Mouse (Mus musculus) common myeloid progenitor, adult 5-6 weeks (primary cell): Measurements from ENCODE around the gene Opcml. TPM values are rescaled to one million over a fixed set of nuclear protein-coding genes. Genes with fewer than 3 reads are reported as not detected.

Experiments
- ATAC-seq: replicated peaks from 2 replicates; pipeline ENCODE4 v1.8.0; 2016; ENCODE audit warnings: low read depth, mild to moderate bottlenecking, moderate TSS enrichment, inconsistent platforms; ENCODE audit not compliant: poor library complexity, severe bottlenecking
- total RNA-seq: library from RNA; stranded (forward); fragments of 200-1000, 187-1606 nt; gene quantifications from 2 replicates; pipeline ENCODE4 v1.2.3, GENCODE M21; 2017

Gene Opcml
- total RNA-seq, 1 experiment from 2014 or later, result not detected

DNA sequence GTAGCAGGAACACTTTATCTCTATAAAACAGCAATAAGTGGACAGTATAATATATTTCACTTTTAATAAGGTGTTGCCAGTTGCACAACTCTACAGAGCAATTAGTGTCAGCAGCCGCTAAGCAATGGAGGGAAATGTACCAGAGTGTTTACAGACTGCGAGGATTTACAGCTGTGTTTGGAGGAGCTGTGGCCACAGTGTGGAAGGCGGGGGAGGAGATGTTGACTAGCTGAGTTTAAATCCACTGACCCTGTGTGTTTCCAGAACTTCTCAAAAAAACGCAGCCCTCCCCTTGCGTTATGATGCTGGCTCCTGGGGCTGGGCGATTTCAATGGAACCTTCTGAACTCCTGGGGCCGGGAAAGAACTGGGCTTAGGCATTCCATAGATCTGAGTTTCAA is 33.8 kb downstream of the Opcml start:
- ATAC-seq, result no peak

GRCm38 (mm10) chr9:27830519-27830918 is 39.9 kb downstream of the Opcml start:
- no peak for ATAC-seq

- ATAC-seq, result no peak
Observed at GRCm38 (mm10) chr9:27842806-27843205, 52.2 kb downstream of the Opcml start.

- no peak for ATAC-seq
Observed at GRCm38 (mm10) chr9:27871624-27872023, 81.0 kb downstream of the Opcml start.

GRCm38 (mm10) chr9:27889636-27890035 is 99.1 kb downstream of the Opcml start:
- ATAC-seq, result no peak

DNA sequence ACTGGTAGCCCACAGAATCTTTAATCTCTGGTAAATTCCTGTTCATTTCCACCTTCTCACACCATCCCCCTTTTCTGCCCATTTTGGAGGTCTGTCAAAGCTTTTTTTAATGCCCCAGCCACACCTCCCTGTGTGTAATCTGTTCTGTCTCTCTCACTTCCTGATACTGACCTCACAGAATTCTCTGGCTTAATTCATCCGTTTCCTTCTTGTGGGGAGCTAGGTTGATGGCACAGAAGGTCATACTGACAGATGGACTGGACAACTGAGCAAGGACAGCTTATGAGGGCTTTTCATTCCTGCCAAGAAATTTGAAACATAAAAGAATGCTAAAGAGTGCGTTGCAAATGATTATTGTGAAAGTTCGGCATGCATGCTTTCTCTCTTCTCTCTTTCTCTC is 126.7 kb downstream of the Opcml start:
- ATAC-seq, result no peak

DNA sequence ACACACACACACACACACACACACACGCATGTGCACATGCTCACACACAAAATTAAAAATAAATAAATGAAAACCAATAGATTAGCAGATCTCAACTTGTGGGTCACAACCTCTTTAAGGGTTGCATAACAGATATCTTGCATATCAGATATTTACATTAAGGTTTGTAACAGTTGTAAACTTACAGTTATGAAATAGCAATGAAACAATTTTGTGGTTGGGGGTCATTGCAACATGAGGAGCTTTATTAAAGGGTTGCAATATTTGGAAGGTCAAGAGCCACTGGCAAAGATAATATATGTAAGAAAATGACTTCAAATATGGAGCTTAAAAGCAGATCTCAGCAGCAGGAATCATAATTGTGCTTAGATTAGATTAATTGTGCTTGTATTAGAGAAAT is 132.9 kb downstream of the Opcml start:
- ATAC-seq, result no peak

DNA sequence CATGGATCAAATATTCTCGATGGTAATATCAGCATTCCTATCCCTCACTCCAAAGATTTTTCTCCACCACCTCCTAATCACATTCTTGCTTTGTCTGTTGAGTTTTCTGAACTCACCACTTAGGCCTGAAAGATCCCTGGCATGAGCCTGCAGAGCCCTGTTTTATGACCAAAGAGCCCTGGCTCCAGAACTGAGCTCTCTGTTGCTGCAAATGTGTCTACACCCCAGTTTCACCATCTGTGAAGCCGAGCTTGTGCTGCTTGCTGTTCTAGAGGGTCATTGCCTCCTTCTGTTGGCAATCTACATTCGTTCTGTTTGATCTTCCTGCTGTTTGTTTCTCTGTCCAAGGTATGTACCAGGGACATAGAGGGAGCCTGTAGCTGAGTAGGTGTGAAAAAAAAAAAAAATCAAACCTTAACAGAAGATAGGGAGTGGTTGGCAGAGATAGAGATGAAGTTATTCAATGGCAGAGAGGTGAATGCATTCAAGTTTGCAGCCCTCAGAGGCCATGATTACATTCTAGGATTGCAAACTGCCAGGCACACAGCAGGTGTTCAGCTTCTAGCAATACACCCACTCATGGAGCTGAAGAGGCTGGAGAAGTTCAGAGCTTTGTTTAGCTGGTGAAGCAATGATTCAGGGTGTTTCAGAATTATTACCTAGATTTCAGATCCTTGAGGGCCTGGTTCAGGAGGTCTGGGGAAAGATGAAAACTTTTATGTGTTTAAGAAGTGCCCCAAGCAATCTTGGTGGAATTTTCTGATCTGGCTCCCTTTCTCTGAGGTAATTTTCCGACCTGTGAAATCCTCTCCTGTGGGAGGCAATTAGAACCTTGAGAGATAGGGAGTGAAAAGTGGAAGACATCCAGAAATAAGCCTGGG is 133.6 kb downstream of the Opcml start:
- ATAC-seq, result no peak

GRCm38 (mm10) chr9:27925650-27926049 is 135.1 kb downstream of the Opcml start:
- no peak for ATAC-seq

GRCm38 (mm10) chr9:27937253-27937652 is 146.7 kb downstream of the Opcml start:
- no peak for ATAC-seq

DNA sequence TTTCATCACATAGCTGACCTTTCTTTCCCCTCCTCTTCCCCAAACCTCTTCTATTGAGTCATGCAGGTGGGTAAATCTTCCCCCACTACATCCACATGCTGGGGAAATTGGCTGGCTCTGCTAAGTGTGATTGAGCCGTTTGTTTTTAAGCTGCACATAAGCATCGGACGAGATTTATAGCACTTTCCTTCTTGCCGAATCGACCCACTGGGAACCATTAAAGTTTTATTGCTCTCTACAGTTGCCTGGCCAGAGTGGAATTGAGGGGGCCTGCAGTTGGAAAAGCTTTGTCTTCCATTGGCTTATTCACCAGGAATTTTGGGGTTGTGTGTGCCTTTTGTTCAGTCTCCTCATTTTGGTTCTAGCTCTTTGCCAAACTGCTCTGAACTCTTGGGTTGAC is 147.1 kb downstream of the Opcml start:
- no peak for ATAC-seq

- ATAC-seq, result no peak
Observed at GRCm38 (mm10) chr9:27945323-27946010, 154.9 kb downstream of the Opcml start.

GRCm38 (mm10) chr9:27951110-27951509 is 160.5 kb downstream of the Opcml start:
- no peak for ATAC-seq

- ATAC-seq, result no peak
Observed at GRCm38 (mm10) chr9:27961682-27962081, 171.1 kb downstream of the Opcml start.

DNA sequence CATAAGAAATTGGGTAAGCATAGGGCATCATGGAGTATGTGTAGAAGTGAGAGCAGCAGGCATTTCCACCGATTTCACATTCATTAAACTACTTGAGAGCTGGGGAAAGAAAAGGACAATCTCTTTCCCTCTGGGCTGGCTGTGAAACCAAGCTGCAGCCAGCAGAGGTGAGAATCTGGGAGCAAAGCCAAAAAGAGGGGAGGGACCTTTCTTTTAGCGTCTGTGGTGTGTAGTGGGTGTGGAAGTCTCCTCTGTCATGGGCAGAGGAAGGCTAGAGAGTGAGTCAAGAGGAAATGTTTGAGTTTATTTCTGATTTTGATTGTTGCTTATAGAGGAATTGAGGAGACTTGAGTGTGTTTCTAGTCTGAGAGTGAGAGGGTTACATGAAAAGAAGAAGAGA is 172.8 kb downstream of the Opcml start:
- no peak for ATAC-seq

GRCm38 (mm10) chr9:27964902-27965550 is 174.5 kb downstream of the Opcml start:
- ATAC-seq, result no peak

GRCm38 (mm10) chr9:27968266-27968665 is 177.7 kb downstream of the Opcml start:
- ATAC-seq, result no peak

DNA sequence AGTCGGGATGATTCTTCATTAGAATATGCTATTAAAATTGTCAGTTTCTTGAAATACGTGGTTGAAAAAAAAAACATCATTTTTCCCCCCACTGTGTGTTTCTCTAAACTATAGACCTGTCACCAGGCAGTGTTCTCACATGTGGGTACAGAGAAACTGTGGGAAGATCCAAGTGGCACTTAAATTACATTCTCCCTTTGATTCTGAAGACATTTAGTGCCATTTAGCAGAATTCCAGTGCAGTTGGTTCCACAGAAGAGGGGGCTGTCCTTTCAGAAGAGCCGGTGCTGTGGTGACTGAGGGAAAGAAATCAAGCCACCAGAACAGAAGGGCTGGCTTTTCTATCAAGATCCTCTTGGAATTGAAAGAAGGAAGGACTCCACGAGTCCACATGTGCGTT is 181.7 kb downstream of the Opcml start:
- no peak for ATAC-seq

DNA sequence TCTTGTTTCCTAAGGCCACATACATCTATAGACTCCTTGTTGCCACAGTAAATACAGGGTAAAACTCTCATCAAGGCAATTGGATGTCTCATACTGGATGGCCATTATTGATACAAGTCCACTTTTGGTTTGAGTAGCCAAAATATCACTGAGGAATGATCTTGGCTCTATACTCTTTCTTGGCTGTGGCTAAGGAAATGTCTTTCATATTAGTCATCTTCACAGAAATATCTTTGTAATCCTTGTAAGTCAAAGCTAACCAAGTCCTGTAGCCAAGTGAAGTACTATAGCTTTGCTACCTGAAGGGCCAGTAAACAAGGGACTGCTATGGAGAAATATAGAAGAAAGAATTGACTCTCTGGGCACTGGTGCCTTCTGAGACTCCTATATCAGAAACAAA is 192.0 kb downstream of the Opcml start:
- ATAC-seq, result no peak

DNA sequence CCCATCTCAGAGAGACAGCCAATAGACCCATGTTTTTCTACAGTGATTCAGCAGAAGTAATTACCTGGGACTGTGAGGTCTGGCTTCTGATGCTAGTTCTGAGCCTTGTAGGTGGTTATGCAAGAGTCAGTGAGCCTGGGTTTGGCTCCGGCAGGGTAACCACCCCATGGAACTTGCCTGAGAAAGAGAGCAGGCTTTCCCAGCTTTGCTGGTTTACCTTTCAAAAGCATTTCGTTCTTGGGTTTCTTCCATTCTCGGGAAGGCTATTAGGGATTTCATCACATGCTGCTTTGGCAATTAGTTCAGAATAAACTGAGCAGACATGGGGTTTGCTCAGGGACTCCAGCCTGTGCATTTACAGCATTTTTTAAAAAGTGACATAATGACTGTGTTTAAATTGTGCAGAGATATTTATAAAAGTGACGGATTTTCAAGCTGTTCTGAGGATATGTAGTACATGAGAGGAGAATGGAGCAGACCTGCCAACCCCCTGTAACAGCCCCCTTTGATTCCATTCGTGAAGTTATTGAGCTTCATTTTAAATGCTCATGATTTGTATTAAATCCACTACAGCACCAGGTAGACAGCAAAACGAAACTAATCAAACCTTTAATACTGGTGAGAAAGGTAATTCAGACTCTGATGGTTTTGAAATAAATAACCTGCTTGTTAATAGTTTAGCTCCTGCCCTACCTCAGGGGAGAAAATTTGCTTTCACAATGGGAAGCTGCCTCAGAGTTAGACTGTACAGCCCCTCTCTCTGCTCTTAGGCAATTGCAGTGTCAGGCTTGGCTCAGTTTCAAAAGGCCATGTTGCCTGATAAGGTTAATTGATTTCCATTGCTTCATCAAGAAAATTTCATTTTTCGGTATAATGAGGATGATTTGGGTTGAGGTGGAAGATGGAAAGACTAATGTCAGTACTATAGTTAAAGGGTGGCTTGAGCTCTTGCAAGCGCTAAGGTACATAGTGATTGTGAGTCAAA is 196.3 kb downstream of the Opcml start:
- ATAC-seq, result no peak
